Mouse (Mus musculus) heart, embryonic 15.5 days (tissue): Measurements from ENCODE around the gene Stag3. TPM values are rescaled to one million over a fixed set of nuclear protein-coding genes. Genes with fewer than 3 reads are reported as not detected.
A peak's percentile ranks its signal among the peaks of the same experiment; 100 is the strongest.

ENCODE experiments used
- ATAC-seq: fragments of 200-750 bp; cut with Nextera tagmentation; replicated peaks from 2 replicates; pipeline ENCODE4 v1.8.0; 2017; ENCODE audit warnings: low read depth, moderate TSS enrichment; ENCODE audit not compliant: insufficient number of reproducible peaks, insufficient read depth, low FRiP score
- H3K27ac ChIP-seq: fragments of 300-500 bp; sonication (generic); 2 replicates; pipeline ENCODE4 v1.5.1; 2015; ENCODE audit warnings: mild to moderate bottlenecking, inconsistent platforms
- H3K27me3 ChIP-seq: fragments of 300-500 bp; sonication (generic); 2 replicates; pipeline ENCODE4 v1.6.1; 2015; ENCODE audit warnings: inconsistent platforms
- H3K36me3 ChIP-seq: fragments of 300-500 bp; sonication (generic); 2 replicates; pipeline ENCODE4 v1.6.1; 2015; ENCODE audit warnings: mild to moderate bottlenecking, inconsistent platforms
- H3K4me1 ChIP-seq: fragments of 300-500 bp; sonication (generic); replicated peaks from 2 replicates; pipeline ENCODE4 v1.6.1; 2015; ENCODE audit warnings: inconsistent platforms
- H3K4me2 ChIP-seq: fragments of 300-500 bp; sonication (generic); 2 replicates; pipeline ENCODE4 v1.6.1; 2015; ENCODE audit warnings: inconsistent platforms, mild to moderate bottlenecking, moderate library complexity
- H3K4me3 ChIP-seq: fragments of 300-500 bp; sonication (generic); 2 replicates; pipeline ENCODE4 v1.5.1; 2015; ENCODE audit warnings: mild to moderate bottlenecking, inconsistent platforms
- H3K9ac ChIP-seq: fragments of 300-500 bp; sonication (generic); 2 replicates; pipeline ENCODE4 v1.6.1; 2015; ENCODE audit warnings: mild to moderate bottlenecking, inconsistent platforms
- H3K9me3 ChIP-seq: fragments of 300-500 bp; sonication (generic); replicated peaks from 2 replicates; pipeline ENCODE4 v1.6.1; 2016; ENCODE audit warnings: inconsistent platforms
- WGBS: fragments of 180-500 bp; shearing (Covaris S2); methylation state at CpG from one replicate; pipeline ENCODE4 v1.1.7; 2015; ENCODE audit warnings: mixed read lengths; 5-methylcytosine and 5-hydroxymethylcytosine counted together
- polyA plus RNA-seq: library from polyadenylated mRNA; unstranded; fragments of >200 nt; fragmentation: Nextera tagmentation; extraction: Ambion mirVana; gene quantifications from 2 replicates; pipeline ENCODE4 v1.2.1, GENCODE M21; 2015

Stag3 gene
- polyA plus RNA-seq, 1 experiment from 2014 or later: 1.4 TPM

DNA sequence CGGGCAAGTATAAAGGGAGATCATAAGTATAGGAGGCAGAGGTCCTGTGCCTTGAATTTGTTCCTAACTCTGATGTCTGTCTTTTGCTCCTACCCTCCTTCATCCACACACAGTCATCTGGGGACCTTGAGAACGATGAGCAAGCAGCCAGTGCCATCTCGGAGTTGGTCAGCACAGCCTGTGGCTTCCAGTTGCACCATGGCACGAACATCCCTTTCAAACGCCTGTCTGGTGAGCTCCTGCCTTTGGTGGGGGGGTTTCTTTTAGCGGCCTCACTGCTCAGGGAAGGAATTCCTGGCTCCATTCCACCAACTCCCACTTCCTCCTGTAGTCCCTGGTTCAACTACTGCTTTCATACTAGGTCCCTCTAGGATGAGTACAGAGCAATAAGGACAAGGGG, 21.5 kb upstream of the Stag3 start:
- Histone ChIP-seq H3K4me3 (no peak overlapping the region), H3K9ac (no peak overlapping the region), H3K27ac (no peak overlapping the region), H3K9me3 (no peaks in the 10 kb centered on the region), H3K27me3 (no peaks in the 10 kb centered on the region), H3K36me3 (peaks cover 26% of the 10 kb centered on the region), H3K4me2 (no peak overlapping the region), H3K4me1 (peaks cover 53% of the 10 kb centered on the region)
- WGBS: 57% methylated on average over 6 of the region's 6 CpGs
- no peak for ATAC-seq

DNA sequence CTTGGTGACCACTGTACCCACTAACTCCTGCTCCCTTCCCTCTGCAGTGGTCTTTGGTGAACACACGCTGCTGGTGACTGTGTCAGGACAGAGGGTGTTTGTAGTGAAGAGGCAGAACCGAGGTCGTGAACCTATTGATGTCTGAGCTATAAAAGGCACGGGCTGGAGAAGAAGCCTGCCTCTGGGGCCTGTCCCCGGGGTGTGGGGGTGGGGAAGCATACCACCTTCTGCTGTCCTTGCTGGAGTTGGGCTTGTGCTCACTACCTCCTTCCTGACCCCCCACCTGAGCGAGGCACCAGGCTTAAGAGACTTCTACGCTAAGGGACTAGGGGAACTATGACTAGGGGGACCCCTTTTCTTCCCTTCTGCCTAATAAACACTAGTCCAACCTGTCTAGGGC, 21.0 kb upstream of the Stag3 start:
- no peak for ATAC-seq
- Histone ChIP-seq H3K36me3 (peaks cover 26% of the 10 kb centered on the region), H3K9ac (no peak overlapping the region), H3K4me1 (peaks cover 53% of the 10 kb centered on the region), H3K27me3 (no peaks in the 10 kb centered on the region), H3K4me2 (no peak overlapping the region), H3K9me3 (no peaks in the 10 kb centered on the region), H3K4me3 (no peak overlapping the region), H3K27ac (no peak overlapping the region)
- 44% methylated on average over 7 of the region's 7 CpGs for WGBS

DNA sequence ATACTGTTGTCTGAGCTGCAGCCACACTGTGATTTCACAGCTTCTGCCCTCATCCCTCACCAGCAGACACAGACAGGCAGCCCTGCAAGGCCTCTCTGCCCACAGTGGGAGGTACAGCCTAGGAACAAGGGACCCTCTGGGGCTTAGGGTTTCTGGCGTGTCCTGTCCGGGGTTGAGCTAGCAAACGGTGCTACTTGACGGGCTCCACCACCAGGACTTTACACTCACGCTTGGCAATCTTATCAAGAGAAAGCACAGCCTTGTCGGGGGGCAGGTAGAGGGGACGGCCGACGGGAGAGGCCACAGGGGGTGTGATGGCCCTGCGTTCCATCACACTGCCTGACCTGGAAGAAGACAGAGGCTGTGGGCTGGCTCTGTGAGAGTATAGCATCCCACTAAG, 20.0 kb upstream of the Stag3 start:
- no peaks in the 10 kb centered on the region for H3K9me3 ChIP-seq
- H3K27ac ChIP-seq: no peak overlapping the region
- H3K36me3 ChIP-seq: peaks cover 26% of the 10 kb centered on the region
- no peak for ATAC-seq
- 40% methylated on average over 10 of the region's 10 CpGs for WGBS
- H3K27me3 ChIP-seq: no peaks in the 10 kb centered on the region
- no peak overlapping the region for H3K4me3 ChIP-seq
- H3K4me1 ChIP-seq: peaks cover 55% of the 10 kb centered on the region
- no peak overlapping the region for H3K4me2 ChIP-seq
- no peak overlapping the region for H3K9ac ChIP-seq

DNA sequence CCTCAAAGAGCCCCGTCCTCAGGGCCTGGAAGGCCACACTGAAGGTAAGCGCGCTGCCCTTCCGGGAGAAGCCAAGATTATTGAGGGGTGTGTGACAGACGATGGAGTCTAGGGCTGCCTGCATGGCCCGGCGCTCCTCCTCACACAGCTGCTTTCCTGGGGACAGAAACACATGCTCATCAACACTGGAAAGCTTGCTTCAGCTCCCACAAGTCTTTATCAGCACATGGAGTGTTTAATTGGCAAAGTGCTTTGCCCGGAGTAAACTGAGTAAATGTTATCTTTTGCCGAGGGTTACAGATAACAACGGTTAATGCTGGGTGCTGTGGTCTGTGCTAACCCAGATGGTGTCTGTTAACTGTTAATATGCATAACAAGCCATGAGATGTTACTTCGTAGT, 19.2 kb upstream of the Stag3 start:
- ATAC-seq: no peak
- H3K4me1 ChIP-seq: peaks cover 54% of the 10 kb centered on the region
- 54% methylated on average over 11 of the region's 11 CpGs for WGBS

DNA sequence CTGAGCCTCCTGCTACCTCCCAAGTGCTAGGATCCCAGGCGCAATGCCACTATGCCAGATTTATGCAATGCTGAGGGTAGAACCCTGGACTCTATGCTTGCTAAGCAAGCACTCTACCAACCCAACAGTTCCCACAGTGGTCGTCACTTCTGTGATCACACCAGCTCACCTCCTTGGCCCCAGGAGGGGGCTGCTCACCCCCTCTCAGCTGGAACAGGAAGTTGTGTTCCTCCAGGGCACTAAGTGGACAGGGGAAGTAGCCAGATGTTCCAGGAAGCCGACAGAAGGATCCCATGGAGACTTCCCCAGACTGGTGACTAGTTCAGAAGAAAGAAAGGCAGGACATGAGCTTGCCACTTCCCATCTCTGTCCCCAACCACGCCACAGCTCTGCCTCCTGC, 18.0 kb upstream of the Stag3 start:
- 69% methylated on average over 4 of the region's 4 CpGs for WGBS
- ATAC-seq: no peak
- Histone ChIP-seq H3K27me3 (no peaks in the 10 kb centered on the region), H3K9me3 (no peaks in the 10 kb centered on the region), H3K36me3 (peaks cover 29% of the 10 kb centered on the region), H3K27ac (no peak overlapping the region), H3K4me3 (no peak overlapping the region), H3K9ac (no peak overlapping the region), H3K4me2 (peak overlapping the region; percentile 93), H3K4me1 (peaks cover 49% of the 10 kb centered on the region)

More for the DNA sequence above, 19.2 kb upstream of the Stag3 start:
- Histone ChIP-seq H3K27me3 (no peaks in the 10 kb centered on the region), H3K4me2 (no peak overlapping the region), H3K4me3 (no peak overlapping the region), H3K9ac (no peak overlapping the region), H3K27ac (no peak overlapping the region), H3K36me3 (peaks cover 29% of the 10 kb centered on the region), H3K9me3 (no peaks in the 10 kb centered on the region)

DNA sequence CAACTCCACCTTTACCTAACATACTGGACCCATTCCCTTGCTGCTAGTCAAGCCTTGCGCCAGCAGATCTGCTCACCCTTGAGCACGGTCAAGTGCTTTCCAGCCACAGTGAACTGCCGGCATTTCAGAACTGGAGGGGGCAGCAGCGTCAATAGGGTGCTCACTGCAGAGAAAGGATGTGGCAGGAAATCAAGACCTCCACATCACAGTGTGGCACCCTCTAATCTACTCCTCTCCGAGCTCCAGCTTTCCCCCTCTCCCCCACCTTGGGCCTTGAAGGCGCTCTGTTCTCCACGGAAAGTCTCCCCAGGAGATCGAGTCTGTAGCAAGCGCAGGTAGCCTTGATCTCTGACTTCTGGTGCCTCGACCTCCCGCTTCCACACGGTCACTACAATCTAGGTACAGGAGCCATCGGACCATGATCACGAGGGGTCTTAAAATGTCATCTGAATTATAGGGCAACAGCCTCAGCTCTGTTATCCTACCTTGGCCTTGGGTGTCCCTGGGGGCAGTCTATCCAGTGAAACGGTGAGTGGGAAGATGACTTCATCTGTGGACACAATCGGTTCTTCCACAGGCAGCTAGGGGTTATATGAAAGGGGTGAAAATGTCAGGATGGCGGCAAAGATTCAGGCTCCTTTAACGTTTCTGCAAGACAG, 17.3 kb upstream of the Stag3 start:
- Histone ChIP-seq H3K4me2 (peak overlapping the region; percentile 93), H3K9me3 (no peaks in the 10 kb centered on the region), H3K9ac (peak overlapping the region; percentile 90; the same call in 1 of the 2 replicates), H3K4me3 (peak overlapping the region; percentile 68), H3K27me3 (no peaks in the 10 kb centered on the region), H3K36me3 (peaks cover 29% of the 10 kb centered on the region), H3K4me1 (peaks cover 46% of the 10 kb centered on the region), H3K27ac (0 out of 2 replicates have a peak overlapping the region, but pooled peaks have one; percentile 74)
- ATAC-seq: no peak
- WGBS: 54% methylated on average over 18 of the region's 18 CpGs

DNA sequence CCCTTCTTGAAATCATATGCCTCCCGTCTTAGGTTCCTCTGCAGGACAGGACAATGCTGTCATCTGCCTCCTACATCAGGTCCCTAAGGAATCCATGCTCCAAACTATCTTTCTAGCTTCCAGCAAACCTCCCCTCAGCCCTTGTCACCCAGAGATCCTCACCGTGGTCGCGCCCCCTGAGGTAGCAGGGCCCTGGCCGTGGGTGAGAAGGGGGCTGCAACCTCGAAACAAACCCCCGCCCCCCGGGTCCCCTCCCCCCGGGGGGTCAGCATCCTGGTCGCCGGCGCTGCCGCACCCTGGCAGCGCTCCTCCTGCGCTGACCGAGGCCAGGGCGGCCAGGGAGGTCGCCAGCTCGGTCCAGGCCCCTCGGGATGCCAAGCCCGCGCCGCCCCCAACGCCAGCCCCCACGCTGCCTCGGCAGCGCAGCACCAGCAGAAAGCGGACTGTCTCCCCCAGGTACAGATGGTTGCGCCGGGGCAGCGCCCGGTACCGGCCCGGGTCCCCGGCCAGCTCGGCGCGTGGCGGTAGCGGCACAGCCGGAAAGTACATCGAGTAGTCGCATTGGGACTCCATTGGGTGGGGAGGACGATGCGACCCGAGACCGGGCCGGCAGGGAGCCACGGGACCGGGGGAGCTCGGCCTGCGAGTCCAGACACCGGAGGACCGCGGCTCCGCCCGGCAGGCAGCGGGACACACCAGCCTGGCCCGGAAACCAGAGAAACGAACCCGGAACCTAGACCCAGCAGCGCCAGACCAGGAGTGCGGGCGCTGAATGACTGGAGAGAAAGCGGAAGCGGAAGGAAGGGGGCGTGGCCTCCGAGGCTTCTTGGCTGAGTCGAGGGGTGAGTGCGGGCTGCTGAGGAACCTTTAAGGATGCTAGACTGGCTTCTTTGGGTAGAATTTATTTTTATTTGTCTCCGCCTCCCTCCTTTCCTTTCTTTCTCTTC, 16.5 kb upstream of the Stag3 start, which contains the start of gene BC037034:
Gene BC037034, minus strand, starts transcription at position 774 of the 947 bp plus-strand sequence.
- Histone ChIP-seq H3K27me3 (no peaks in the 10 kb centered on the region), H3K9ac (peak within 1 kb of the TSS; percentile 90), H3K9me3 (no peaks in the 10 kb centered on the region), H3K4me1 (peaks cover 40% of the 10 kb centered on the region), H3K4me2 (peak within 1 kb of the TSS; percentile 93), H3K36me3 (peaks cover 27% of the 10 kb centered on the region), H3K27ac (peak within 1 kb of the TSS; percentile 74), H3K4me3 (peak within 1 kb of the TSS; percentile 68)
- peak; percentile 84 for ATAC-seq
- under 1% methylated on average over 70 of the region's 71 CpGs for WGBS

DNA sequence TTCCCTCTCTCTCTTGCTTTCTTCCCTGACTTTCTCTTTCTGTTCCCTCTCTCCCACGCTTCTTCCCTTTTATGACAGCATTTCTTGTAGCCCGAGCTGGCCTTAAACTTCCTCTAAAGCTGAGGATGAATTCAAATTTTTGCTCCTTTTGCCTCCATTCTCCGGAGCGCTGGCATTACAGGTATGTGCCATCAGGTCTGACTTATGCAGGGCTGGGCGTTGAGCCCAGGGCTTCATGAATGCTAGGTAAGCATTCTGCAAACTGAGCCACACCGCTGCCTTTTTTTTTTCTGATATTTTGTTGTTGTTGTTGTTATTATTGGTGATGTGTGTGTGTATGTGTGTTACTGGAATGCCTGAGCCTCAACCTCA, 15.8 kb upstream of the Stag3 start:
- no peaks in the 10 kb centered on the region for H3K9me3 ChIP-seq
- 11% methylated on average over 6 of the region's 6 CpGs for WGBS
- peak overlapping the region; percentile 93 for H3K4me2 ChIP-seq
- no peak for ATAC-seq
- no peaks in the 10 kb centered on the region for H3K27me3 ChIP-seq
- peak overlapping the region; percentile 90 for H3K9ac ChIP-seq
- H3K4me1 ChIP-seq: peaks cover 34% of the 10 kb centered on the region
- H3K36me3 ChIP-seq: peaks cover 21% of the 10 kb centered on the region; the same call in 1 of the 2 replicates
- H3K27ac ChIP-seq: peak overlapping the region; percentile 74; the same call in 1 of the 2 replicates
- peak overlapping the region; percentile 68 for H3K4me3 ChIP-seq

DNA sequence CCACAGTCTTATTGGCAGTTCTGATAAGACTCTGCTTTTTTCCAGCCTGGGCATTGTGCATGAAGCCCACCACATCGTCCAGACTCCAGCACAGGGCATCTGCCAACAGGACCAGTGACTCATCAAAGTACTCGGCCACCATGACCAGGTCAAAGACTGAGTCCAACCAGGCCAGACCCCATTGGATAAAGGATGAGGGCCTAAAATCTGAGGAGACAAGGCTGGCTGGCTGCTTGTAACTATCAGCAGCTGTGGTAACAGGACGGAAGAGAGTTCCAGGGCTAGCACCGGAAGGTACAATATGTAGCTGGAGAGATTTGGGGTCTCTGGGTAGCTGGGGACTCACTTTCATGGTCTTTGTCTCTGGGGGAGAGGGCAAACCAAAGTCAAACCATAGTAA, 14.3 kb upstream of the Stag3 start:
- Histone ChIP-seq H3K27ac (no peak overlapping the region), H3K4me2 (no peak overlapping the region), H3K4me3 (no peak overlapping the region), H3K9ac (no peak overlapping the region), H3K9me3 (no peaks in the 10 kb centered on the region), H3K27me3 (peaks cover 2% of the 10 kb centered on the region), H3K4me1 (peaks cover 21% of the 10 kb centered on the region), H3K36me3 (peaks cover 6% of the 10 kb centered on the region; the same call in 1 of the 2 replicates)
- ATAC-seq: no peak
- 89% methylated on average over 4 of the region's 4 CpGs for WGBS

DNA sequence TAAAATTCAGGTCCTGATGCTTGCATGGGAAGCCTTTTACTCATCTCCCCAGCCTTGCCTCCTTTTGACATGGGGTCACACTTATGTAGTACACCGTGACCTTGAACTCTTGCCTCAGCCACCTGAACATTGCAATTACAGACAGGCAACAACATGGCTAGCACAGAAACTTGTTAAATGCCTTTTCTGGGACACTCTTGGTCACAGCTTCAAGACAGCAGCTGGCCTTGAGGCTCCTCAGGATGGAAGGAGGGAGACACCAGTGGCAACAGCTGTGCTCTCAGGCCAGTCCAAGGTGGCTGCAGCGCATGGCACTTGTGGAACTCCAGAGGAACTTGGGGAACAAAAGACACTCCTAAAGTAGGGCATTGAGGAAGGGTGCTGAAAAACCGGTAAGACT, 12.9 kb upstream of the Stag3 start:
- Histone ChIP-seq H3K27ac (no peak overlapping the region), H3K9me3 (no peaks in the 10 kb centered on the region), H3K4me1 (peaks cover 17% of the 10 kb centered on the region), H3K4me2 (no peak overlapping the region), H3K27me3 (peaks cover 16% of the 10 kb centered on the region), H3K4me3 (no peak overlapping the region), H3K9ac (no peak overlapping the region), H3K36me3 (peaks cover 3% of the 10 kb centered on the region; the same call in 1 of the 2 replicates)
- 91% methylated on average over 3 of the region's 3 CpGs for WGBS
- no peak for ATAC-seq

DNA sequence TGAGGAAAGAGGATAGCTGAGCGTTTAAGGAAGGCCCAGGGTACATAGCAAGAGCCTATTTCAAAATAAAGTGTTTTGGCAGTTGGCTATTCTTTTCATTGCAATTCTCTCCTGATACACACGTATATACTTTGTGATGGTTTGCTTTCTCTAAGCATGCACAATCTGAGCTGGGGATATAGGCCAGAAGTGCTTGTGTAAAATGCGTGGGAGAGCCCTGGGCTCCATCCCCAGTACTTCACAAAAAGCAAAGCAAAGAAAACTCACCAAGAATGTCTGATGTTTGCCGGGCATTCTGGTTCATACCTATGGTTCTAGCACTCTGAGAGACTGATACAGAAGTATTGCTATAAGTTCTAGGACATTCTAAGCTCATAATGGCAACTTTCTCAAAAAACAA, 11.1 kb upstream of the Stag3 start:
- H3K4me2 ChIP-seq: no peak overlapping the region
- H3K27me3 ChIP-seq: peaks cover 28% of the 10 kb centered on the region
- H3K9me3 ChIP-seq: no peaks in the 10 kb centered on the region
- peaks cover 8% of the 10 kb centered on the region for H3K4me1 ChIP-seq
- no peak overlapping the region for H3K9ac ChIP-seq
- peaks cover 3% of the 10 kb centered on the region; the same call in 1 of the 2 replicates for H3K36me3 ChIP-seq
- no peak overlapping the region for H3K4me3 ChIP-seq
- 63% methylated on average over 4 of the region's 4 CpGs for whole genome bisulfite sequencing
- ATAC-seq: no peak
- H3K27ac ChIP-seq: no peak overlapping the region
